Mouse (Mus musculus) heart, adult 2 months (tissue): ENCODE results near the gene Fam57b.

ENCODE experiments used
- CTCF ChIP-seq: fragments of 200-600 bp; IDR thresholded peaks from 2 replicates; pipeline ENCODE4 v1.8.1; 2022; ENCODE audit warnings: antibody characterized with exemption, mild to moderate bottlenecking, moderate library complexity
- EP300 ChIP-seq: fragments of 200-500 bp; IDR thresholded peaks from 2 replicates; pipeline ENCODE4 v1.6.1; 2011; ENCODE audit warnings: low read depth, low read length, control low read depth; ENCODE audit not compliant: insufficient read depth
- POLR2A ChIP-seq: fragments of 200-500 bp; IDR thresholded peaks from 2 replicates; pipeline ENCODE4 v1.6.1; 2011; ENCODE audit warnings: mild to moderate bottlenecking, low read depth, low read length, control low read depth; ENCODE audit not compliant: insufficient read depth

DNA sequence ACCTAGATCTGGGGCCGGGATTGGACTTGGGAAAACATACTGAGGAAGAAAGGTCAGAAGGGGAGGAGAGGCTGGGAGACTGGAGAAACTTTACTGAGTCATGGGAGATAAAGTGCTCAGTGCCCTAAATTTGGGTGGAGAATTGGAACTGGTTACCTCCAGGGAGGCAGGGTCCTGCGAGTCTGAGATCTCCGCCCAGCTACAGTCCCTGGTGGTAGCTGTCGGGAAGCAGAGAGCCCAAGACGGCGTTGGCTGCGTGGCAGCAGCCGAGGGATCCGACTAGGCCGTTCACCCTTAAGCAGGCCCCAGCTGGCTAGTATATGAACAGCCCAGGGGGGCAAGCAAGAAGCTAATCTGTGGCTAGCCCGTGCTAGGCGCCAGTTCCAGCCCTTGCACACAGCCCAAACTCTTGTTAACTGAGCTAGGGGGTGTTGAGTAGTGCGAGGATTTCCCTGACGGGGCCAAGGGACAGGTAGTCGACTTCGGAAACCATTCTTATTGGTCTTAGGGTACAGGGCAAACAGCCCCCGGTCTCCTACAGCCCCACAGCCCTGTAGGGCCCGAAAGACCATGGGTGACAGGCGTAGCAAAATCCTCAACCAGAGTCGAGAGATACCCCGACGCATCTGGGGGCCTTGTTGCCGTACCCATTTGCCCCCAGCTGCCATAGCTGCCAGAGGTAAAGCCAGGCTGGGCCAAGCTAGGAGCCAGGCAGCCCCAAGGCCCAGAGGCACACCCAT lies 72.5 kb downstream of the Fam57b start:
- TF ChIP-seq POLR2A, result no peak
- no peak for TF ChIP-seq CTCF
- TF ChIP-seq EP300, result no peak
